Mouse (Mus musculus): ENCODE data around the gene Nsun2. TPM values are rescaled to one million over a fixed set of nuclear protein-coding genes. Genes with fewer than 3 reads are reported as not detected.

Nsun2 gene
- polyA plus RNA-seq, 1 experiment from 2014 or later = 110 TPM

DNA sequence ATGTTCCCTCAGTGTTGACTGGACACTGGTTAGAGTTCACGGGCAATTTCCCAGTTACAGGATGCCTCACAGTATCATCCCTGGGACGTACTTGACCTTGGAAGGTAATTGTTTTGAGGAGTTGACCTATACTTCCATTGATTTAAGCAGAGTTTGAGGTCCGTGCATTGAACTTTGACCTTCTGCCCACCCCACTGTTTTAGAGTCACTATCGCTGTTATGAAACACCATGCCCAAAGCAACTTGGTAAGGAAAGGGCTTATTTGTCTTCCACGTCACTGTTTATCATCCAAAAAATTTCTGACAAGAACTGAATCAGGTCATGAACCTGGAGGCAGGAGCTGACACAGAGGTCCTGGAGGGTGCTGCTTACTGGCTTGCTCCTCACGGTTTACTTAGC is 48.9 kb downstream of the Nsun2 start:
- 82% methylated on average over 6 of the region's 6 CpGs for WGBS
- Histone ChIP-seq H3K9me3 (ENCODE audit: control insufficient read depth, low read depth, low read length) (no peaks in the 10 kb centered on the region), H3K27ac (ENCODE audit: low read length) (no peak overlapping the region), H3K9ac (replicated peaks; ENCODE audit: low read depth, low read length) (no peak overlapping the region), H3K36me3 (ENCODE audit: control insufficient read depth, insufficient read depth, low read length) (no peaks in the 10 kb centered on the region), H3K4me1 (ENCODE audit: control insufficient read depth, insufficient read depth, low read length) (no peaks in the 10 kb centered on the region), H3K27me3 (ENCODE audit: control insufficient read depth, insufficient read depth, low read length) (no peaks in the 10 kb centered on the region), H3K4me2 (replicated peaks; ENCODE audit: low read depth, low read length) (no peak overlapping the region), H3K4me3 (ENCODE audit: low read depth, low read length) (no peak overlapping the region)
- ATAC-seq (ENCODE audit: insufficient number of reproducible peaks, insufficient read depth, low FRiP score, low read depth) = no peak

DNA sequence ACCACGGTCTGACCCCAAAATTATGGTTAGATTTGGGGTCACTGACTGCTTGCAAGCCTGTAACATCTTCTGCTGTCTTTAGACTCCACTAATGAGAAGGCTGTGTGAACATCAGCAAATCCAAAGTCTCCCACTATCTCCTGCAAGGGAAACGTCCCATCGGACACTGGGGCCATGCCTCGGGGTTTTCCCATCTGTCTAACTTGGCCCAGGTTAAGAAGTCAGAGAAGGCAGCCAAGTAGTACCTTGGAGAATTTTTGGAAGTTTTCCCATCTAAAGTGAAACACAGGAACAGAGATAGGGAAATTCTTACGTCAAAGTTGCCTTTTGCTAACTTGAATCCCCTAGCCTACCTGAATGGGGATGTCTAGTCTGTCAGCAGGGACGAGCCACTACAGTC is 50.0 kb downstream of the Nsun2 start:
- no peak overlapping the region for H3K4me2 ChIP-seq (replicated peaks; ENCODE audit: low read depth, low read length)
- 0 out of 2 replicates have a peak, but pooled peaks cover 3% of the 10 kb centered on the region for H3K4me1 ChIP-seq (ENCODE audit: control insufficient read depth, insufficient read depth, low read length)
- H3K36me3 ChIP-seq (ENCODE audit: control insufficient read depth, insufficient read depth, low read length) = no peaks in the 10 kb centered on the region
- 86% methylated on average over 6 of the region's 6 CpGs for WGBS
- H3K27ac ChIP-seq (ENCODE audit: low read length) = no peak overlapping the region
- H3K9me3 ChIP-seq (ENCODE audit: control insufficient read depth, low read depth, low read length) = no peaks in the 10 kb centered on the region
- H3K27me3 ChIP-seq (ENCODE audit: control insufficient read depth, insufficient read depth, low read length) = no peaks in the 10 kb centered on the region
- no peak overlapping the region for H3K4me3 ChIP-seq (ENCODE audit: low read depth, low read length)
- H3K9ac ChIP-seq (replicated peaks; ENCODE audit: low read depth, low read length) = no peak overlapping the region
- no peak for ATAC-seq (ENCODE audit: insufficient number of reproducible peaks, insufficient read depth, low FRiP score, low read depth)

DNA sequence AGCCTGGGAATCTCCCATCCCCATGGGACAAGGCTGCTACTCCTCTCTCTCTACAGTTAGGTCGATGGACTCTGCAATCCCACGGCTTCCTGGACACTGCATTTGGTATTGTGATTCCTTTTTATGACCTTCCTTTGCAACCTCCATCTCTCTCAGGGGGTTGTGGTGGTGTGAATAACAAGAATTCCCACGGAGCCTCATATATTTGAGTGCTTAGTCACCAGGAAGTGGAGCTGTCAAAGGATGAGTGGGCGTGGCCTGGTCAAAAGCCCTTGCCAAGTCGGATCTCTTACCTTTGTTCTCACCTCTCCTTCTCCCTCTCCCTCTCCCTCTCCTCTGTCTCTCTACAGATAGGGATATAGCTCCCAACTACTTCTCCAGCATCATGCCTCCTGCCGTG is 52.3 kb downstream of the Nsun2 start:
- Histone ChIP-seq H3K9me3 (ENCODE audit: control insufficient read depth, low read depth, low read length) (no peaks in the 10 kb centered on the region), H3K9ac (replicated peaks; ENCODE audit: low read depth, low read length) (no peak overlapping the region), H3K4me1 (ENCODE audit: control insufficient read depth, insufficient read depth, low read length) (0 out of 2 replicates have a peak, but pooled peaks cover 3% of the 10 kb centered on the region), H3K4me3 (ENCODE audit: low read depth, low read length) (no peak overlapping the region), H3K27ac (ENCODE audit: low read length) (no peak overlapping the region), H3K4me2 (replicated peaks; ENCODE audit: low read depth, low read length) (no peak overlapping the region), H3K27me3 (ENCODE audit: control insufficient read depth, insufficient read depth, low read length) (no peaks in the 10 kb centered on the region), H3K36me3 (ENCODE audit: control insufficient read depth, insufficient read depth, low read length) (no peaks in the 10 kb centered on the region)
- no peak for ATAC-seq (ENCODE audit: insufficient number of reproducible peaks, insufficient read depth, low FRiP score, low read depth)
- 59% methylated on average over 6 of the region's 6 CpGs for WGBS

DNA sequence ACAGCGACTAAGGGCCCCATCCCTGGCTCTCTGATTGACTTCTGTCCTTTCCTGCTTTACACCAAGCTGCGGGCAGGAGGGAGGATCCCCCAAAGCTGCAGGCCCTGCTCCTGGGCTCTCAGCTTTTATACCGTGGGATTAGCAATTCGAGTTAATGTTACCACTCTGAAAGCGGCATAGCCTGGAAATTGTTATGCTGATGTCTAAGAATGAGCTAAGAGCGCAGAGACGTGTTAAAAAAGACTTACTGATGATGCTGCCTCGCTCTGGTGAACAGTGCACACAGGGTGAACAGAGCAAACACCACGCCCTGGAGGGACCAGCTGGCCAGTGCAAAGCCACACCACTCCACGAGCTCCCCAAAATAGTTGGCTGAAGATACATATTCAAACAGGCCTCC is 52.8 kb downstream of the Nsun2 start:
- no peaks in the 10 kb centered on the region for H3K36me3 ChIP-seq (ENCODE audit: control insufficient read depth, insufficient read depth, low read length)
- H3K4me2 ChIP-seq (replicated peaks; ENCODE audit: low read depth, low read length) = no peak overlapping the region
- no peak for ATAC-seq (ENCODE audit: insufficient number of reproducible peaks, insufficient read depth, low FRiP score, low read depth)
- H3K9ac ChIP-seq (replicated peaks; ENCODE audit: low read depth, low read length) = no peak overlapping the region
- H3K4me3 ChIP-seq (ENCODE audit: low read depth, low read length) = no peak overlapping the region
- no peak overlapping the region for H3K27ac ChIP-seq (ENCODE audit: low read length)
- H3K4me1 ChIP-seq (ENCODE audit: control insufficient read depth, insufficient read depth, low read length) = 0 out of 2 replicates have a peak, but pooled peaks cover 3% of the 10 kb centered on the region
- H3K27me3 ChIP-seq (ENCODE audit: control insufficient read depth, insufficient read depth, low read length) = no peaks in the 10 kb centered on the region
- 67% methylated on average over 10 of the region's 10 CpGs for WGBS
- H3K9me3 ChIP-seq (ENCODE audit: control insufficient read depth, low read depth, low read length) = no peaks in the 10 kb centered on the region

DNA sequence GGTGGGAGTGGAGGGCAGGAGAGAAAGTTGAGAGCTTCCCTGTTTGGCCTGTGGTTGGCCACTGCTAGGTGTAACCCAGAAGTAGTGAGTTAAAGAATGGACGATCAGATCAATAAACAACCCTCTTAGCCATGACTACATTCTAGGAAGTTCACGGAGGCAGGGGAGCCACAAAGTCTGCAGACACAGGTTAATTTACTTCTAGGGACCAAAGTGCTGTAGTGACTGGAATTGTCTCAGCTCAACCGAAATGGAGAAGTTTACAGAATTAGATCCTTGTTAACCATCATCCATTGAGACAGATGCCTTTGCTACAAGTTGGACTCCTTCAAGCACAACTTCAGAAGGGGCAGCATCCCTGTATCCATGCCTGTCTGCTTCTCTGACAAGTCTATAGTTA is 54.3 kb downstream of the Nsun2 start:
- Histone ChIP-seq H3K9me3 (ENCODE audit: control insufficient read depth, low read depth, low read length) (no peaks in the 10 kb centered on the region), H3K36me3 (ENCODE audit: control insufficient read depth, insufficient read depth, low read length) (no peaks in the 10 kb centered on the region), H3K9ac (replicated peaks; ENCODE audit: low read depth, low read length) (no peak overlapping the region), H3K4me2 (replicated peaks; ENCODE audit: low read depth, low read length) (no peak overlapping the region), H3K27me3 (ENCODE audit: control insufficient read depth, insufficient read depth, low read length) (no peaks in the 10 kb centered on the region), H3K27ac (ENCODE audit: low read length) (no peak overlapping the region), H3K4me3 (ENCODE audit: low read depth, low read length) (no peak overlapping the region), H3K4me1 (ENCODE audit: control insufficient read depth, insufficient read depth, low read length) (0 out of 2 replicates have a peak, but pooled peaks cover 3% of the 10 kb centered on the region)
- 48% methylated on average over 3 of the region's 3 CpGs for WGBS
- ATAC-seq (ENCODE audit: insufficient number of reproducible peaks, insufficient read depth, low FRiP score, low read depth) = no peak

DNA sequence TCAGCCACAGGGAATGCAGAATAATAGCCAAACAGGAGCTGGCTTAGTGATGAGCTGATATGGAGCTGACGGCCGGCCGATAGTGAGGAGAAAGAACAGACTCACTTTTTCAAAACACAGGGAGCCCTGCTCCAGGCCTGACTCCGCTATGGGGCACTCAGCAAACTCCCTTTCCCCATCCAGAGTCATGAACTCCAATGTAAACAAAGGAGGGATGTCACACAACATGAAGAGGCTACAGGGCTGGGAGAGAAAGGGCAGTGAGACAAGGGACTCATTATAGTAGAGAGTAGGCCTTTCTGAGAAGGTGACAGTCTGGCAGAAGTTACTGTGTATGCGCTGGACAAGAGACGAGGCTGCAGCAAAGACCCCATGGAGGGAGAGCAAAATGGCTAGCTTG is 54.7 kb downstream of the Nsun2 start:
- Histone ChIP-seq H3K9ac (replicated peaks; ENCODE audit: low read depth, low read length) (no peak overlapping the region), H3K4me1 (ENCODE audit: control insufficient read depth, insufficient read depth, low read length) (0 out of 2 replicates have a peak, but pooled peaks cover 3% of the 10 kb centered on the region), H3K36me3 (ENCODE audit: control insufficient read depth, insufficient read depth, low read length) (no peaks in the 10 kb centered on the region), H3K27me3 (ENCODE audit: control insufficient read depth, insufficient read depth, low read length) (no peaks in the 10 kb centered on the region), H3K4me3 (ENCODE audit: low read depth, low read length) (no peak overlapping the region), H3K4me2 (replicated peaks; ENCODE audit: low read depth, low read length) (no peak overlapping the region), H3K9me3 (ENCODE audit: control insufficient read depth, low read depth, low read length) (no peaks in the 10 kb centered on the region), H3K27ac (ENCODE audit: low read length) (no peak overlapping the region)
- WGBS = 40% methylated on average over 6 of the region's 6 CpGs
- no peak for ATAC-seq (ENCODE audit: insufficient number of reproducible peaks, insufficient read depth, low FRiP score, low read depth)

DNA sequence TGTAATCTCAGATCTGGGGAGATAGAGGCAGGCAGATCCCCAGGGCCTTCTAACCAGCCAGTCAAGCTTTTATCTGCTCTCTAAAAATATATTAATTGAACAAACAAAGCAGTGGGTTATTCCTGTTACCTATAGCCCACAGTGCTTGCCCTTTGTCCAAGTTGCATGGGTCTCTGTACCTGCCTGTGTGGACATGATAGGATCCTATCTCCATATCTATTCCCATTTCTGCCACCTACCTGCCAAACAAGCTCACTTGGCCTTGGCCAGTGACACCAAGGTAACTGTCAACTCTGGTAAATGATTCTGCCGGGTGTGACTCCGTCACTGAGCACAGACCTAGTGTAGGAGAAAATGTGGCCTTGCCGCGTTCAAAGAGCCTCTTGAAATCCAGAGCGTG is 57.8 kb downstream of the Nsun2 start:
- H3K9me3 ChIP-seq (ENCODE audit: control insufficient read depth, low read depth, low read length) = no peaks in the 10 kb centered on the region
- H3K4me2 ChIP-seq (replicated peaks; ENCODE audit: low read depth, low read length) = no peak overlapping the region
- no peak overlapping the region for H3K27ac ChIP-seq (ENCODE audit: low read length)
- H3K9ac ChIP-seq (replicated peaks; ENCODE audit: low read depth, low read length) = no peak overlapping the region
- 0 out of 2 replicates have a peak, but pooled peaks cover 3% of the 10 kb centered on the region for H3K4me1 ChIP-seq (ENCODE audit: control insufficient read depth, insufficient read depth, low read length)
- no peak for ATAC-seq (ENCODE audit: insufficient number of reproducible peaks, insufficient read depth, low FRiP score, low read depth)
- H3K36me3 ChIP-seq (ENCODE audit: control insufficient read depth, insufficient read depth, low read length) = no peaks in the 10 kb centered on the region
- WGBS = 87% methylated on average over 5 of the region's 5 CpGs
- H3K27me3 ChIP-seq (ENCODE audit: control insufficient read depth, insufficient read depth, low read length) = no peaks in the 10 kb centered on the region
- no peak overlapping the region for H3K4me3 ChIP-seq (ENCODE audit: low read depth, low read length)

DNA sequence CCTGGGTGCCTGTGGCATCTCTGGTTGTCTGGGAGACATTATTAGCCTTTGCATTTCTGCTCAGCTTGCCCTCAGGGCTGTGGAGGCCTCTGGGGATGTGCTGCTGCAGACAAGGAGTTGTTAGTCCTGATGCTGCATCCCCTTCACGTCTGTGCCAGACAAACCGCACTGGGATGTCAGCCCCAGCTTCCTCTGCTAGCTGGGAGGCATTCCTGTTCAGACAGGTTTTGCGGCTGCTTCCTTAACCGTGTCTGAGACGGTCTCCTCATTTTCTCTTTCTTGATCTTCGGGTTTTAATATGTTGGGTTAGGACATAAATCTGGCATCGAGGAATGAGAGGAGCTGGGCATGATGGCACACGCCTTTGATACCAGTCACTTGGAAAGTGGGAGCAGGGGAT is 58.7 kb downstream of the Nsun2 start:
- Histone ChIP-seq H3K9ac (replicated peaks; ENCODE audit: low read depth, low read length) (no peak overlapping the region), H3K27ac (ENCODE audit: low read length) (no peak overlapping the region), H3K4me1 (ENCODE audit: control insufficient read depth, insufficient read depth, low read length) (0 out of 2 replicates have a peak, but pooled peaks cover 3% of the 10 kb centered on the region), H3K36me3 (ENCODE audit: control insufficient read depth, insufficient read depth, low read length) (no peaks in the 10 kb centered on the region), H3K27me3 (ENCODE audit: control insufficient read depth, insufficient read depth, low read length) (no peaks in the 10 kb centered on the region), H3K4me3 (ENCODE audit: low read depth, low read length) (no peak overlapping the region), H3K9me3 (ENCODE audit: control insufficient read depth, low read depth, low read length) (no peaks in the 10 kb centered on the region), H3K4me2 (replicated peaks; ENCODE audit: low read depth, low read length) (no peak overlapping the region)
- ATAC-seq (ENCODE audit: insufficient number of reproducible peaks, insufficient read depth, low FRiP score, low read depth) = no peak
- 75% methylated on average over 8 of the region's 8 CpGs for WGBS

DNA sequence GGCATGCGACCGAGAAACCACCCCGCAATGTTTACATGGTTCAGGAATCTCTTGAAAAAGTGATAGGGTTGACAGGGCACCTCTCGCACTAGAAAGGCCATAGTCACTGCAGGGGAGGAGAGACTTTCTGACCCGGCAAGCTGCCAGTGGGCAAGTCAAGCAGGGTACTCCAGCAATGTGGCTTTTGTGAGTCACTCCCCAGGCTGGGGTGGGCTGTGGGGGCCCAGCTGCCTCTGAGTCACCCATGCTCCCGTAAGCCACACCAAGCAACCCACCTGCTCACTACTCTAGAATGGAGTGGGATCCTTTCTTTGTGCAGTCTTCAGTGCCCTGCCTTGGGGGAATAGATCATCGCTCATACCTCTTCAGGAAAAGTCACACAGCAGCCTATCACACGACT is 59.9 kb downstream of the Nsun2 start:
- H3K4me3 ChIP-seq (ENCODE audit: low read depth, low read length) = no peak overlapping the region
- H3K9ac ChIP-seq (replicated peaks; ENCODE audit: low read depth, low read length) = no peak overlapping the region
- WGBS = 54% methylated on average over 8 of the region's 8 CpGs
- no peaks in the 10 kb centered on the region for H3K27me3 ChIP-seq (ENCODE audit: control insufficient read depth, insufficient read depth, low read length)
- no peaks in the 10 kb centered on the region for H3K9me3 ChIP-seq (ENCODE audit: control insufficient read depth, low read depth, low read length)
- H3K27ac ChIP-seq (ENCODE audit: low read length) = no peak overlapping the region
- 0 out of 2 replicates have a peak, but pooled peaks cover under 1% of the 10 kb centered on the region for H3K4me1 ChIP-seq (ENCODE audit: control insufficient read depth, insufficient read depth, low read length)
- ATAC-seq (ENCODE audit: insufficient number of reproducible peaks, insufficient read depth, low FRiP score, low read depth) = peak; percentile 50; the same call in 1 of the 2 replicates
- H3K4me2 ChIP-seq (replicated peaks; ENCODE audit: low read depth, low read length) = no peak overlapping the region
- no peaks in the 10 kb centered on the region for H3K36me3 ChIP-seq (ENCODE audit: control insufficient read depth, insufficient read depth, low read length)
